Mouse (Mus musculus): ENCODE results near the gene Hoxc12.

GRCm38 (mm10) chr15:102963671-102964640 is 27.4 kb downstream of the Hoxc12 start:
- TF ChIP-seq MYOD1 (IDR thresholded peaks at IDR 0.05; ENCODE audit: control insufficient read depth, insufficient read length, low read depth) (no peak), CTCF (IDR thresholded peaks at IDR 0.05; ENCODE audit: control insufficient read depth, insufficient read depth, insufficient read length) (no peak), CEBPB (IDR thresholded peaks at IDR 0.05; ENCODE audit: low read depth) (no peak), USF1 (IDR thresholded peaks at IDR 0.05; ENCODE audit: low read depth) (no peak), MAX (IDR thresholded peaks at IDR 0.05) (peak; percentile 93), FOSL1 (IDR thresholded peaks at IDR 0.05; ENCODE audit: insufficient read depth, low read length, poor library complexity, severe bottlenecking) (no peak)
